Mouse (Mus musculus) embryonic fibroblast, embryonic 13.5 days (primary cell): Measurements from ENCODE around the gene Adh6b.

Experiments used
- CTCF ChIP-seq: IDR thresholded peaks from 2 replicates; pipeline ENCODE4 v1.5.1; 2011; ENCODE audit warnings: mild to moderate bottlenecking, control low read depth, low read length, moderate library complexity, borderline replicate concordance; ENCODE audit not compliant: insufficient read depth
- POLR2A ChIP-seq: IDR thresholded peaks from 2 replicates; pipeline ENCODE4 v1.6.1; 2011; ENCODE audit warnings: low read depth, mild to moderate bottlenecking, control low read depth, low read length, moderate library complexity

DNA sequence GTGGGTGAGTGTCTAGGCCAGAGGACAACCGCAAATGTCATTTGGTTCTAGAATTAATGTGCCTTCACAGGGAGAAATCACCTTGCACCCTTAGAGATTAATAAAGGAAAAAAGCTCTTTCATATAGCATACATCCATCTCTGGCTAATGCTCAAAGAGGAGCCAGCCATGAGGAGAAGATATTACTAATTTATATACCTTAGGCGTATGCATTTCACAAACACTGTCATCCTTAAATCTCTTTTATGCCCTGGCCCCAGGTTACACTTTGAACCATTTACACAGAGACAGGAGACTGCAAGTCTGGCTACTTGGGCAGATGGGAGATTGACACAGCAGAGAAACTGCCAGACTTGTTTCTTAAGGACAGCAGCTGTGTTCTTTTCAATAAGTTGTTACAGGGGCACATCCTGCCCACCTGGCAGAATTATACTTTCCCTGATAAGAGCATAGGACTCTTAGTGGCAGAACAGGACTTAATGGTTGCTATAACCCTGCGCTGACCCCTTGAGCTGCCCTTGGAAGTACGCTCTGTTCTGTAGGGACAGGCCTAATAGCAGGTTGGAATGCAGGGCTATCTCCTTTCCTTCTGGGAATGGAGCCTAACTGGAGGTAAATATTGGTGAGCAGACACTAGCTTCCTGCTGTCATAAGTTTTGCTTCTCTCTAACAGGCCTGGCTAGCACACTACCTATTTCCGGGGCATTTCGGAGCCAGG is 37.6 kb upstream of the Adh6b start:
- TF ChIP-seq POLR2A (no peak), CTCF (no peak)
